Mouse (Mus musculus) right cerebral cortex, postnatal 36 days (tissue): ENCODE measurements at regions not wholly inside any gene's neighbourhood (a gene's known extent, or its start where the extent isn't known, plus 50 kb on each side); places are given as distances from the start of the nearest gene placed in this dataset.

Experiments
- DNase-seq, 2 experiments: peaks; one replicate each; pipeline ENCODE4 v3.0.0; 2022; ENCODE audit warnings: low spot score in 2 of 2, mixed read lengths in 1 of 2

DNA sequence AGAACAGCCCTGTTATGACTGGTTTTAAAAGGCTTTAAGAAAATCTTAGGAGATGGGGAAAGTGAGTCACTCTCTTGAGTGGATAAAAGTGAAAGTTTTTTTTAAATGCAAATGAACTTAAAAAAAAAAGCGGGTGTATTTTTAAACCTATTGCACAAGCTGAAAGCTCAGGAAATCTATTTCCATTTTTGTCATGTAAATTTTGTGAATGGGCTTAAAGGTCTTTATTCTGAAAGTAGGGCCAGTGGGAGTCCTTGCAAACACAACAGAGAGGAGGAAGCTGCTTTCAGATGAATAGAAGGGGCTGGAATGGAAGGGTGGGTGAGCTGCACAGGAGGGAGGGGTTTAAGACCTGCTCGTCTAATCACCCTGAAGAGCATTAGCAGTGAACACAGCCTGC is 62.9 kb downstream of the Fam84a start:
- no peak for DNase-seq

GRCm38 (mm10) chr12:14082771-14083170 is 69.1 kb downstream of the Fam84a start:
- peak; percentile 13 to 51 for DNase-seq

GRCm38 (mm10) chr12:14079892-14080291 is 72.0 kb downstream of the Fam84a start:
- DNase-seq = no peak

GRCm38 (mm10) chr12:14069049-14069448 is 82.8 kb downstream of the Fam84a start:
- DNase-seq = peak; percentile 16 to 50

DNA sequence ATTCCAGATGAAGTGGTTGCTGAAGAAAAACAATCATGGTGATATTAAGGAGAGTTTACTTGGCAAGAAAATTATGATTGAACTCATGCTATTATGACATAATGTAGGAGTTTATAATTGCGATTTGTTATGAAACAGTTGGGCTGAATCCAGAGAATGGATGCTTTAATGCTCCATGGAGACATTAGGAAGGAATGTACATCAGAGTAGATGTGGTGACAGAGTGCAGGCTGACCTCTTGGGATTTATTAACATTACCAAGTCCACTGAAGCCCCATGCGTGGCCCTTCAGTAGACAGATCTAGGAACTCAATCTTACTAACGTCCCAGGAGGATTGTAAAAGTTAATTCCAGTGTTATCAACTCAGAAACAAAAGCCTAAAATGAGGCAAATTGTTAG is 86.5 kb downstream of the Fam84a start:
- DNase-seq = no peak

DNA sequence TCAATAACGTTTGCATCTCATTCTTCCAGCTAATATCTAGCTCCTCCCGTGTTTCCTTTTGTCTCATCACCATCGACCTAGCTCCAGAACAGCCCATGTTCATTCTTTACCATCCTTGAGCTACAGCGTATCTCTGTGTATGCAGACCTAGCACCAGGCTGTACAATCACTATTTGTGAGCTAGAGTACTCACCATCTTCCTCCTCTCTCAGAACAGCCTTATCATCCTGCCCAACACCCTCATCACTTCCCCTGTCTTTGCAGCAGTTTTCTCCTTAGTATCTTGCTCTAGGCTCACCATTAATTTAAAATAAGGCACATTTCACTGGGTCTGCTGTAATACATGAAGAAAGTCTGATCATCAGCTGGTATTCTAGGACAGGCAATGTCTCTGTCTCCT is 88.6 kb downstream of the Fam84a start:
- no peak for DNase-seq

DNA sequence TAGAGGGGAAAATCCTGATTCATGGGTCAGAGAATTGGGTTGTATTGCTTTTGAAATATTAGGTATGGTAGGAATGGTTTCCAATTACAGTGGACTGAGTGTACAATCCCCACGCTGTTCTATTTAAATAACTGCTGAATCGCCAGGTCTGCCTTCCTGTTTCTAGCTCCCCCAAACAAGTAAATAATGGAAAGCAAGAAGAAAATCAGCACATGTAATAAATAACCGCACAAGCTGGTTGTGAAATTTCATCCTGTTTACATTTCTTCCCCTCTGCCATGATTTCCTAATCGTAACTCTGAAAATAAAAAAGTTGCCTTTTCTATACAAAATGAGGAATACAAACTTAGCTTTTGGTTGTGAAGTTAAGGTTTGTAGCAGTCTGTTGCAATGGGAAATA is 95.7 kb downstream of the Fam84a start:
- no peak for DNase-seq

- DNase-seq = no peak
These were observed 119.5 kb downstream of the Fam84a start for GRCm38 (mm10) chr12:14032363-14032762.

DNA sequence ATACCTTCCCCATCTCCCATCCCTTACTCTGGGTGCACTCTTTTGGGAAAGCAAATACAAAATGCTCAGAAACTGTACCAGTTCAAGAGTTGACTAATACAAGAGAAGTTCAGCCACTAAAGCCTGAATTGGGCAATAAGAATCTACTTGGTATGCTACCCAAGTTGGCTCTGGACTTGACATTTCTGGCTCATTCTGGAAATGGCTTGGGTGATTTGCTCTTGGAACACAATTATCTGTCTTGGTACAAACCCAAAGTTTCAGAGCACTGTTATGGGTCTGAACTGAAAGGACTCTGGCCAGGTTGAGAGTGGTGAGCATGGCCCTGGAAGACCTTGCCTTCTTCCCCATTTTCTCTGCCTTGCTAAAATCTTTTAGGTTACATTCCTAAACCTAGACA is 136.6 kb downstream of the Fam84a start:
- DNase-seq = no peak

GRCm38 (mm10) chr12:14005991-14006390 is 145.9 kb downstream of the Fam84a start:
- no peak for DNase-seq

DNA sequence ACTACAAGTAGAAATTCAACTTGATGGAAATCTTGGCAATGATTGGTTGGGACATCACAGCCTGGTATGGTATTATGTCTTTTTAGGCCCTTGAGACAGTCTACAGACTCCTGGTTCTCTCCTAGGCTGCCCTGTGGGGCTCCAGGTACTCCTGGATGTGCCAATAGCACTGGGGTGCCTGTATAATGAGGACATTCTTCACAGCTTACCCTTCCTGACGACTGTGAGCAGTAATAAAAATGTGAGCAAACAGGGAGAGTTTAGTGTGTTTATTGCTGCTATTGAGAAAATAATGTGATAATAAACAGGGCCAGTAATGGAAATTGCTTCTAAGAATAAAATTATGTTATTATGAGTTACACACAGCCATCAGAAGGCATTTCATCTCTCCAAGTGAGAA is 150.2 kb downstream of the Fam84a start:
- no peak for DNase-seq

DNA sequence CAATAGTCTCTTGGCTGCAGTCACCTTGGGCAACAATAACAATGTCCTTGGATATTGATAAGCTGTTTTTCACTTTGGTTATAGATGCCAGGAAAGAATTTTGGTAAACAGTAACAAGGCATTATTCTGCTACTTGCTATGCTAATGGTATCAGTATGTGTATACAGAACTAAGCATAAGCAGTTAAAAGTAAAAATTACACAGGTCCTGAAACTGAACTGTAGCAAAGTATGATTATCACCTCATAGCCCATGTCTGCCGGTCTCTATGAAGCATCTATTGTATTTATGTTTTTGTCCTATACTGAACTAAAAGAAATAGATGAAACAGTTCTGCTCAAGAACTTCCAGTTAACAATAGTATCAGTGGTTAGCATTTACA is 167.5 kb downstream of the Fam84a start:
- no peak for DNase-seq

DNA sequence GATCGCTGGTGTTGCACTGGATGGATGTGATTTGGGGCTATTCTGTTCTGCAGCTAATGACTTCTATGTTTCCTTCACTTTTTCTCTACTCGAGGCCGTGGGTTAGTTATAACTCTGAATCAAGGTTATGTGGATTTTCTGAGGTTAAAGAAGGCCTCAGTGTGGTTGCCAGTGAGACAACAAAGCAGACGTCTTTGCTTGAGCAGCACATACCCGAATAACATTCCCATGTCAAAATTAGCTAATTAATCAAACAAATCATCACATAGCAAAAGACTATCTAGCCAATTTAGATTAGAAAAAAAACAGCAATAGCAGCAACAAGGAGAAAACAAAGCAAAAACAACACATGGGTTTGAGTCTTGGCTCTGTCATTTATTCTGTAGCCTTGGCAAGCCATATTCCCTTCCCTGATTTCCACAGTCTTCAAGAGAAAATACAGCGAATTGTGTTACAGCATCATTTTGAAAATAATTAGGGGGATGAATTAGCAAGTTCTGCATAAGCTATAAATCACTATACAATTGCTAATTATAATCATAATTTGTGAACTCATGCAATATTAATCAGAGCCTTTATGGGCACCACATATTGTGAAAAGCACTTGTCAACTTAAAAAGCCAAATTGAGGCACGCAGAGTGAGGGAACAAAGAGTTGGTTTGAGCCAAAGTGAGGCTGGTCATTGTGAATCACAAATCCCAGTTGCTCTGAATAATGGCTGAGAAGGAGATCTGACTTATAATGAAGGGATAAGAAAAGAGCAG is 168.0 kb downstream of the Fam84a start:
- DNase-seq = no peak

GRCm38 (mm10) chr12:13964537-13964936 is 187.3 kb downstream of the Fam84a start:
- DNase-seq = no peak

- peak; percentile 54 to 87 for DNase-seq
These were observed 212.4 kb downstream of the Fam84a start for GRCm38 (mm10) chr12:13939494-13939893.

DNA sequence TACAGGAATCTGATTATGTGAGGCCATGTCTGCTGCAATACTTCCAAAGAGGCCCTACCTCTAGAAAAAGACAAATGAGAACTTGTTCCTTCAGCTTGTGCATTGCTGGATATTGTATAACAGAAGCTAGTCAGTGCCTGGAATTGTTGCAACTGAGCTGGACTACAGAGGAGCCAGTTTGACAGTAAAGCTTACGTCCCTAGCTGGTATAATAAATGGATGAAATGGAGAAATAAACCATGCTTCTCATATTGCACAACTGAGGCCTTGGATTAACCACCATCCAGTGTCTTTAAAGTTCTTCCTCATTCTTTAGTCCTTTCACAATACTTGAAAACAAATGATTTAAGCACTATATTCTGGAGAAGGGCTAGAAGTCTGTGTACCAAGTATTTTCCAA is 230.8 kb downstream of the Fam84a start:
- no peak for DNase-seq

DNA sequence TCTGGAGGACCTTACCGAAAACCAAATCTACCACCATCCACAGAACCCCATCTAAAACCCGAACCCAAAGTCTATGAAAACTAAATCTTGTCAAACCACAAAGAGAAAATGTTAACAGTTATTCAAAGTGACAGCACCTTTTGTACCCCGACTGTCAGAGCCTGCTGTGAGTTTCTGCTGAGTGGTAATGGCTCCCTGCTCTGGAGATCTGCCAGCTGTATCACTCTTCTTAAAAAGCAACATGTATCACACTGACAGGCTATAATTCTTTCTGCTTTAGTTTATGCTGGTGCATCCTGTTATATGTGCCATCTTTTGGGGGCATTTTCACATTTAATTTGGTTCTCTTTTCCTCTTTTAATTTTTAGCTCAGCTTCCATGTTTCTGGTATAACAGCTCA is 268.5 kb downstream of the Fam84a start:
- DNase-seq = no peak

DNA sequence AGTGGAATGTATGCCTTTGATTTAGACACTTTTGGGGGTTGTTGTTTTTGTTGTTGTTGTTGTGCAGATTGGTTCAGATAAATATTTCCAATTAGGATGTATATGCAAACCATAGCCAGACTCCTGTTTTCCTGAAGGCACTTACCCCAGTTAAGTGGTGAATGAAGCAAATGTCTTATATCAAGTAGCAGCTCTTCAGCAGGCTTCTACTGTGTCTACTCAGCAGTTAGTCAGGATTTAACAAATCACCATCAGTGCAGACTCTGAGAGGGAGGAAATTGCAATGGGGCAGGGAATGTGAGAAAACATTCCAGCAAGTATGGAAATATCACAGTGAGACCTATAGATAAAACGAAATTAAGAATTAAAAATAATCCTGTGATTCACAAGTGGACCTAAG is 282.7 kb downstream of the Fam84a start:
- no peak for DNase-seq

- DNase-seq = peak; percentile 72 to 75
These were observed 290.6 kb downstream of the Fam84a start for GRCm38 (mm10) chr12:13861226-13861625.

- peak in 1 of 2 experiments; percentile 13 for DNase-seq
These were observed 307.0 kb downstream of the Fam84a start for GRCm38 (mm10) chr12:13844532-13845485.

DNA sequence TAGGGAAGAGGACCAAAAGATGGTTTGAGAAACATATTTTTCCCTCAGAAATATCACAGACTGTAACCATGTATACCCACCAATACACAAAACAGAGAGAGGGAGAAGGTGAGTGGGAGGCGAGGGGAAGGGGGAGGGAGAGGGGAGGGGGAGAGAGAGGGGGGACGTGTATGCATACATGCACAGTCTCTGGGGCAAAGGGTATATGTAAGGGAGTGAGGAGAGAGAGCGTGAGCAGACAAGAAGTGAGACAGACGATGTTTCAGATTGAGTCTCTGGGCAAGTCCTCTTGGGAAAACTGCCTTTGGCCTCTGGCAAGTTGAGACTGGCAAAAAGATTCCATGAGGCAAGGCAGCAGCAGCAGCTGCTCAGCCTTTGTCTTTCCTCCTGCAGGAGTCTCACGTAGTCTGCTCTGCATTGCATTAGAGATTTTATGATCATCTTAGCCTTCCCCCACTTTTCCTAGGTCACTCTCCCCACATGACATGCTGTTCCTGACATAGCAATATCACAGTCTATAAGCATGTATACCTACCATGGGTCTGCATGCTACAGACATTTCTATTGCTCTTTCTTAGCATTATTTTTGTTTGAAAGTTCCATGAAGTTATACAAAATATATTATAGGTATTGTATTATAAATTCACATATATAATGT is 308.3 kb downstream of the Fam84a start:
- DNase-seq = no peak

DNA sequence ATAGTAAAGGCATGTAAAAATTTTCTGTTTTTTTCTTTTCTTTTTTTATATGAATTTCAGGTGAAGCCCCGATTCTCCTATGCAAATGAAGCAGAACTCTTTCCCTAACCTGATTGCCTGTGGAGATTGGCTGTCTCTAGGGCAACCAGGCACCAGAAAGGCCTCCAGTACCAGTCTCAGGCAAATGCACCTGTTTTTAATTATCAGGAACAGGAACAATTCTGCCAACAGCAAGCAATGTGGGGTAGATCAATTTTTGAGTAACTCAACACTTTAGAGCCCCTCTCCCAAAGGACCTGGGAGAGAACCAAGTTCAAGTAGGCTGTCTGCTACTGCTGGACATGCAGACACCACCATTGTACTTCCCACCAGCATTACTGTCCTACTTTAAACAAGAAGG is 310.6 kb downstream of the Fam84a start:
- no peak for DNase-seq
